Mouse (Mus musculus) C2C12 (cell line): ENCODE results near the gene Igf2r.

ENCODE experiments used
- CTCF ChIP-seq: IDR thresholded peaks from one replicate; pipeline ENCODE4 v1.5.1; 2011; ENCODE audit not compliant: control insufficient read depth, insufficient read depth, insufficient read length
- MAX ChIP-seq: IDR thresholded peaks from one replicate; pipeline ENCODE4 v1.6.1; 2011; ENCODE audit warnings: mild to moderate bottlenecking, control low read depth
- MYOD1 ChIP-seq: IDR thresholded peaks from one replicate; pipeline ENCODE4 v1.6.1; 2011; ENCODE audit warnings: low read depth; ENCODE audit not compliant: control insufficient read depth, insufficient read length
- USF1 ChIP-seq: IDR thresholded peaks from one replicate; pipeline ENCODE4 v1.6.1; 2011; ENCODE audit warnings: low read depth, mild to moderate bottlenecking, control low read depth, moderate library complexity

DNA sequence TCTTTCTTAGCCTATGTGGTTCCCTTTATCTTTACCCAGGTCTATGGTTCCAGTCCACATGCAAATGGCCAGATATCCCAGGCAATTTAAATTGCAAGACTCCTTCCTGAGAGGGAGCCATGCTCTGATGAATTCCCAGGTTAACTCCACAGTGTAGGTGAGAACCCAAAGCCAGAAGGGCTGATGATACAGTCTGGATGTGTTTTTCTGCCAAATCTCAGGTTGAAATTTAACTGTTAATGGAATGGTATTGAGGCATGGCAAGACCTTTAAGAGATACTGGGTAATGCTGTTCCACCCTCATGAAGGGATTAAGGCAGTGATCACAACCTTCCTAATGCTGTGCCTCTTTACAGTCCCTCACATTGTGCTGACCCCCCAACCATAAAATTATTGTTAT, 91.2 kb downstream of the Igf2r start:
- TF ChIP-seq CTCF (no peak), MAX (no peak), USF1 (no peak), MYOD1 (no peak)
